Mouse (Mus musculus) myocyte (in vitro differentiated cells): ENCODE measurements around the gene Lrrc75a. TPM values are rescaled to one million over a fixed set of nuclear protein-coding genes. Genes with fewer than 3 reads are reported as not detected.

Source experiments
- H3K27me3 ChIP-seq: one replicate; pipeline ENCODE4 v1.6.1; 2011; ENCODE audit not compliant: control insufficient read depth, insufficient read depth, insufficient read length
- H3K36me3 ChIP-seq: one replicate; pipeline ENCODE4 v1.6.1; 2011; ENCODE audit not compliant: control insufficient read depth, insufficient read depth
- H3K4me2 ChIP-seq: one replicate; pipeline ENCODE4 v1.6.1; 2011; ENCODE audit warnings: low read depth, control low read depth
- H3K4me3 ChIP-seq: one replicate; pipeline ENCODE4 v1.5.1; 2011; ENCODE audit warnings: mild to moderate bottlenecking, control low read depth, moderate library complexity
- H3K79me2 ChIP-seq: one replicate; pipeline ENCODE4 v1.6.1; 2011; ENCODE audit not compliant: control insufficient read depth, insufficient read depth
- H3ac ChIP-seq: one replicate; pipeline ENCODE4 v1.6.1; 2011; ENCODE audit not compliant: control insufficient read depth, insufficient read length
- CEBPB ChIP-seq: IDR thresholded peaks from 2 replicates; pipeline ENCODE4 v1.6.1; 2011; ENCODE audit warnings: mild to moderate bottlenecking, moderate library complexity; ENCODE audit not compliant: poor library complexity, insufficient read depth, severe bottlenecking
- E2F4 ChIP-seq: IDR thresholded peaks from one replicate; pipeline ENCODE4 v1.6.1; 2011; ENCODE audit warnings: mild to moderate bottlenecking, control low read depth, moderate library complexity; ENCODE audit not compliant: insufficient read depth
- MAX ChIP-seq: IDR thresholded peaks from one replicate; pipeline ENCODE4 v1.6.1; 2011; ENCODE audit warnings: low read depth, mild to moderate bottlenecking, control low read depth
- MYOD1 ChIP-seq, 3 experiments: IDR thresholded peaks; one replicate each; pipeline ENCODE4 v1.6.1; 2011; ENCODE audit warnings: control low read depth in 2 of 3, low read depth in 2 of 3, mild to moderate bottlenecking in 2 of 3, moderate library complexity in 1 of 3; ENCODE audit not compliant: insufficient read length in 2 of 3, control insufficient read depth in 1 of 3
- MYOG ChIP-seq, 3 experiments: IDR thresholded peaks; one replicate each; pipeline ENCODE4 v1.6.1; 2011; ENCODE audit warnings: control low read depth in 2 of 3, low read depth in 2 of 3, mild to moderate bottlenecking in 2 of 3; ENCODE audit not compliant: insufficient read length in 2 of 3, control insufficient read depth in 1 of 3, insufficient read depth in 1 of 3
- POLR2A ChIP-seq: IDR thresholded peaks from one replicate; pipeline ENCODE4 v1.6.1; 2011; ENCODE audit warnings: low read depth, mild to moderate bottlenecking, control low read depth, moderate library complexity; ENCODE audit not compliant: insufficient read length
- POLR2AphosphoS2 ChIP-seq: IDR thresholded peaks from one replicate; pipeline ENCODE4 v1.6.1; 2011; ENCODE audit warnings: low read depth, control low read depth; ENCODE audit not compliant: insufficient read length
- REST ChIP-seq: IDR thresholded peaks from one replicate; pipeline ENCODE4 v1.6.1; 2011; ENCODE audit warnings: mild to moderate bottlenecking, control low read depth, moderate library complexity; ENCODE audit not compliant: insufficient read depth, insufficient read length
- SRF ChIP-seq: IDR thresholded peaks from one replicate; pipeline ENCODE4 v1.6.1; 2011; ENCODE audit warnings: low read depth; ENCODE audit not compliant: control insufficient read depth, insufficient read length
- TCF12 ChIP-seq: IDR thresholded peaks from one replicate; pipeline ENCODE4 v1.6.1; 2011; ENCODE audit warnings: mild to moderate bottlenecking, control low read depth; ENCODE audit not compliant: poor library complexity, insufficient read depth, severe bottlenecking
- TCF3 ChIP-seq: IDR thresholded peaks from one replicate; pipeline ENCODE4 v1.6.1; 2011; ENCODE audit warnings: low read depth, control low read depth; ENCODE audit not compliant: insufficient read length
- USF1 ChIP-seq: IDR thresholded peaks from one replicate; pipeline ENCODE4 v1.6.1; 2011; ENCODE audit warnings: low read depth, mild to moderate bottlenecking, control low read depth, moderate library complexity
- polyA plus RNA-seq: library from polyadenylated mRNA; unstranded; fragments of >200 nt; fragmentation: generic; extraction: Trizol; gene quantifications from one replicate; pipeline ENCODE4 v1.2.1, GENCODE M21; 2012; ENCODE audit warnings: missing spikeins

Lrrc75a gene
- polyA plus RNA-seq, 1 experiment, result 19.5 TPM

DNA sequence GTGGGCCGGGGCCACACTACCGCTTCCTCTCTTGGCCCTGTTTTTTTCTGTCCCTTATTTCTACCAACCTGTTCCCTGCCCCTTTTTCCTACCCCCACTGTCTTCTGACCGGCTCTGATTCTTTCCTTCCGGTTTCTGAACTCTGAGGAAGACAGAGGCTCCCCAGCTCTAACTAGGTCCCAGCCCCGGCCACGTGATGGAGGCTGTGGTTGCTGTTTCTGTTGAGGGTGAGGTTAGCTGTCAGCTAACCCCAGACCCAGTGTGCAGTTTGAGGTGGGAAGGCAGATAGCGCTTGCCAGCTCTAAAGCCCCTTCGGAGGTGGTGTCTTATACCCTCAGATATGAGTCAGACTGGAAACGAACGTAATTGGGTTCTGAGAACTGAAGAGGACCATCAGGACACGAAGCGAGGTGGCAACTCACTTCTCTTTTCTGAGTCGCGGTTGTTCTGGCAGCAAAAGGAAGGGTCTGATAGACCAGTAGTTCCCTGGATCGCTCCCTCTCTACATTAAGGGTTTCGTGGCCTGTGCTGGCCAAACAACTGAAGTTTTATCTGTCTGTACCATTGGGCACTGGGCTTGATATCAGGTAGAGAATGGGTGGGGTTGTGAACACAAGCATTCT, 71.7 kb downstream of the Lrrc75a start:
- TF ChIP-seq TCF3, result no peak
- peak; percentile 63 for TF ChIP-seq USF1
- Histone ChIP-seq H3K36me3 (no peaks in the 10 kb centered on the region), H3K4me2 (peak overlapping the region; percentile 87)

DNA sequence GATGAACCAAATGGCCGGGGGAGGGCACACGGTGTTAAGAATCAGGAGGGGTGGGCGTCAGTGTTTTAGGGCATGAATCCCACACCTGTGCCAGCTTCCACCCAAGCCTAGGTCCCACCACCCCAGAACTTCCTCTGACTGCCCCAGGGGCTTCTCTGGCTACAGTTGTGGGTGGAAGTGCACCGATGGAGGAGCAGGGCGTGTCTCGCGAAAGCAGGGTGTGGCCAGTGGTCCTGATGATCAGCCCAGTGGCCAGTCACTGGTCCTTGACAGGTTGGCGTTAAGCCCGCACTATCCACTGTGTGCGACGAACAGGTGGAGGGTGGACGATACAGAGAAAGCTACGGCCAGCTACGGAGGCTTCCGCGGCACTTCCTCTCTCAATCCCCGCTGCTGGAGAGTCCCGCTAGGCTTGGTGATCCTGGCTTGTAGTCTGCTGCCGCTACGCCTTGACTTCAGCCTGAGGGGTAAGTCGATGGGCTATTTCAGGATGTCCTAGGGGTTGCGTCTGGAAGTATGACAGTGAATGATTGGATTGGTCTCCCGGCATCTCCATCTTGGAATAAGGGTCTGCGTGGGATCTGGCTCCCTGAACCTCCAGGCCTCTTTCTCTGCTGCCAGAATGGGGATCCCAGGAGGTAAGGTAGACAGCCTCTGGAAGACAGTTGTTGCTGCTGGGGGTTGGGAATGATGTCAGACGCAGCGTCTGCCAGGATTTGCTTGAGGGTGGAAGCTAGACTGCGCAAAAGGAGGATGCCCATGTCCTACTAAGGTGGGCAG, 72.5 kb downstream of the Lrrc75a start:
- peak overlapping the region; percentile 87 for H3K4me2 ChIP-seq
- H3K36me3 ChIP-seq, result no peaks in the 10 kb centered on the region
- no peaks in the 10 kb centered on the region for H3K79me2 ChIP-seq
- no peaks in the 10 kb centered on the region for H3K27me3 ChIP-seq
- no peak overlapping the region for H3ac ChIP-seq
- peak overlapping the region; percentile 30 for H3K4me3 ChIP-seq
- peak in 2 of 3 experiments; percentile 40 to 64 for TF ChIP-seq MYOD1 (IDR thresholded peaks at IDR 0.05; ENCODE audit: control insufficient read depth in 1 of 3, insufficient read length in 2 of 3, low read depth in 2 of 3)
- peak in 1 of 3 experiments; percentile 5 for TF ChIP-seq MYOG (IDR thresholded peaks at IDR 0.05; ENCODE audit: control insufficient read depth in 1 of 3, insufficient read depth in 1 of 3, insufficient read length in 2 of 3, low read depth in 2 of 3)
- no peak for TF ChIP-seq CEBPB
- TF ChIP-seq POLR2A, result peak; percentile 35

More for the DNA sequence above, 71.7 kb downstream of the Lrrc75a start:
- Histone ChIP-seq H3ac (no peak overlapping the region), H3K27me3 (no peaks in the 10 kb centered on the region), H3K4me3 (peak overlapping the region; percentile 30), H3K79me2 (no peaks in the 10 kb centered on the region)

DNA sequence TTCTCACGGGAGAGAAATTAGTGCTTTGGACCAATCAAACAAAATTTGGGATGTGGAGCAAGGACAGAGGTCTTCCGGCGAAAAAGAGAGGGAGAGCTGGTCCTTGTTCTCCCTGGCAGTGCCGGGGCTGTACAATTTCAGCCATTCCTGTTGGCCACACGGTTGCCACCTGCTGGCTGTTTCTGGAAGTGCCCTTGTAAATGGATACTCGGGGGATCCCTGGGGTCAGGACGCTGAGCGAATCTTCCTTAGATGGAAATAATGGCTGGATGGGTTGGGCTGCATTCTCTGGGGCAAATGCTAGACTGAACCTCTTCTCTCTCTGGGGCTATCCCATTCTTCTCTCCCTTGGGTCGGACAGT, 73.0 kb downstream of the Lrrc75a start:
- Histone ChIP-seq H3K4me2 (peak overlapping the region; percentile 87), H3ac (no peak overlapping the region), H3K4me3 (peak overlapping the region; percentile 30), H3K79me2 (no peaks in the 10 kb centered on the region), H3K27me3 (no peaks in the 10 kb centered on the region), H3K36me3 (no peaks in the 10 kb centered on the region)
- TF ChIP-seq REST (no peak), SRF (no peak), MAX (no peak), E2F4 (no peak), CEBPB (no peak), MYOD1 (IDR thresholded peaks at IDR 0.05; ENCODE audit: control insufficient read depth in 1 of 3, insufficient read length in 2 of 3, low read depth in 2 of 3) (no peak), MYOG (IDR thresholded peaks at IDR 0.05; ENCODE audit: control insufficient read depth in 1 of 3, insufficient read depth in 1 of 3, insufficient read length in 2 of 3, low read depth in 2 of 3) (no peak), TCF3 (no peak), POLR2A (no peak), USF1 (no peak), POLR2AphosphoS2 (no peak), TCF12 (no peak)

DNA sequence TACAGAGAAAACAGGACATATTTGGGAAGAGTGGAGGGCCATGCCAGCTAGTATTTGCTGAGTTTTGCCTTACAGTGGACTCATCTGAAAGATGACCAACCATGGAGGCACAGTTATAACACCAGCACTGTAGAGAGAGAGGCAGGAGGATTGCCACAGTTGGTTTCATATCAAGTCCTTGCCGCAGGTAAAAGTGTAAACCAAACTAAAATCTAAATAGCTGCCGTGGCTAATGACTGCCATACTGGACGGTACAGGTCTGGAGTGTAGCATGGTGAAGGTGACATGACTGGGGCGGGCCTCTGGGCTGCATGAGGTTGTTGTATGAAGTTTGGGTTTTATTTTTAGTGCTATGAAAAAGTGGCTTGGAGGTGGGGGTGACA, 73.6 kb downstream of the Lrrc75a start:
- Histone ChIP-seq H3ac (no peak overlapping the region), H3K4me3 (peak overlapping the region; percentile 30), H3K79me2 (no peaks in the 10 kb centered on the region), H3K4me2 (no peak overlapping the region), H3K36me3 (no peaks in the 10 kb centered on the region), H3K27me3 (no peaks in the 10 kb centered on the region)
- TF ChIP-seq MYOD1 (IDR thresholded peaks at IDR 0.05; ENCODE audit: control insufficient read depth in 1 of 3, insufficient read length in 2 of 3, low read depth in 2 of 3), result no peak
- no peak for TF ChIP-seq CEBPB
- TF ChIP-seq USF1, result no peak
- TF ChIP-seq MAX, result no peak
- TF ChIP-seq TCF12, result no peak
- no peak for TF ChIP-seq SRF

DNA sequence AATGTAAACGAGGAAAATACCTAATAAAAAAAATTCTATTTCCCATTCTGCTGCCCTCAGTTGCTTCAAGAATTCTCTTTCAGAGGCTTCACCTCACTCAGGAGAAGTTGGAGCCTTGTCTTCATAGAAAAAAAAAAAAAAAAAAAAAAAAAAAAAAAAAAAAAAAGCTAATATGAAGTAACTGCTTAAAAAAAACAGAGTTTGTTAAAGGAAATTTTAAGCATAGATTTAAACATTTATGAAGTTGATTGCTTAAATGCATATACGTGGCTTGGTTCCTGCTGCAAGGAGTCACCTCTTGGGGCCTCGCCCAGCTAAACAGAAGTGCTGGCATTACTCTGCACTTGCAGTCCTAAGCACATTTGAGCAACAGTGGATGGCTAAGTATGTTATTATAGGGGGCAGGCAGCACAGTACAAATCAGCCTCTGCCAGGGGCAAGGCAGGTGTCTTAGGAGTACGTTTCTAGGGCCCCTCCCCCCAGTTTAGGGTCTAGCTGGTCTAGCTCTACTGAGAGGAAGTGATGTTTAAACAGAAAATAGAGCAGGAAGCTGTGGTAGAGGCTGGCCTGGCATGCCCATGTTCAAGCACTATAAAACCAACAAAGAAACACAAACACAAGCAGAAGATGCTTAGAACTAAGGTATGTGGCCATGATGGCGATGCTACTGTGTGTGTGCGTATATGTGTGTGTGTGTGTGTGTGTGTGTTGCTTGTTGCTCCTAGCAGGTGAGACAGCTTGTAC, 74.2 kb downstream of the Lrrc75a start, which contains the start of gene Trpv2:
Gene Trpv2, plus strand, starts transcription at position 528 of the 744 bp plus-strand sequence.
- H3ac ChIP-seq, result no peak within 1 kb of the TSS
- H3K4me3 ChIP-seq, result peak within 1 kb of the TSS; percentile 30
- no peaks in the 10 kb centered on the region for H3K79me2 ChIP-seq
- H3K36me3 ChIP-seq, result no peaks in the 10 kb centered on the region
- H3K4me2 ChIP-seq, result peak within 1 kb of the TSS; percentile 87
- no peaks in the 10 kb centered on the region for H3K27me3 ChIP-seq
- TF ChIP-seq MAX (no peak), MYOG (IDR thresholded peaks at IDR 0.05; ENCODE audit: control insufficient read depth in 1 of 3, insufficient read depth in 1 of 3, insufficient read length in 2 of 3, low read depth in 2 of 3) (no peak), TCF12 (no peak), MYOD1 (IDR thresholded peaks at IDR 0.05; ENCODE audit: control insufficient read depth in 1 of 3, insufficient read length in 2 of 3, low read depth in 2 of 3) (no peak), SRF (no peak), CEBPB (no peak), USF1 (no peak), POLR2A (no peak), E2F4 (no peak), TCF3 (no peak)
